Mouse (Mus musculus) ES-E14 (cell line): Measurements from ENCODE around the gene Hoxa6. TPM values are rescaled to one million over a fixed set of nuclear protein-coding genes. Genes with fewer than 3 reads are reported as not detected.

ENCODE experiments used
- DNase-seq: peaks from one replicate; pipeline ENCODE4 v3.0.0-alpha.2; 2013; ENCODE audit warnings: low read depth, low spot score
- H3K27ac ChIP-seq: 2 replicates; pipeline ENCODE4 v1.5.1; 2012; ENCODE audit warnings: low read depth, mild to moderate bottlenecking, low read length, moderate library complexity, mixed read lengths; ENCODE audit not compliant: poor library complexity, insufficient read depth, severe bottlenecking
- H3K36me3 ChIP-seq: 2 replicates; pipeline ENCODE4 v1.6.1; 2012; ENCODE audit warnings: mild to moderate bottlenecking, low read length, moderate library complexity, mixed read lengths; ENCODE audit not compliant: control insufficient read depth, poor library complexity, insufficient read depth, severe bottlenecking
- H3K4me1 ChIP-seq, 2 experiments: fragments of 150-350 bp in 1 of 2; sonication (generic) in 1 of 2; 2 replicates each; pipeline ENCODE4 v1.6.1; 2012; ENCODE audit warnings: low read length in 2 of 2, mild to moderate bottlenecking in 1 of 2, mixed read lengths in 1 of 2; ENCODE audit not compliant: control insufficient read depth in 2 of 2, insufficient read depth in 2 of 2, poor library complexity in 1 of 2
- H3K4me3 ChIP-seq, 2 experiments: fragments of 150-350 bp in 1 of 2; sonication (generic) in 1 of 2; 2 replicates each; pipeline ENCODE4 v1.5.1; 2012; ENCODE audit warnings: low read length in 2 of 2, low read depth in 1 of 2, mild to moderate bottlenecking in 1 of 2, mixed read lengths in 1 of 2; ENCODE audit not compliant: insufficient read depth in 1 of 2, poor library complexity in 1 of 2, severe bottlenecking in 1 of 2
- H3K9ac ChIP-seq: 2 replicates; pipeline ENCODE4 v1.6.1; 2012; ENCODE audit warnings: low read depth, mild to moderate bottlenecking, low read length, mixed read lengths; ENCODE audit not compliant: poor library complexity, insufficient read depth, severe bottlenecking
- H3K9me3 ChIP-seq: fragments of 150-350 bp; sonication (generic); 2 replicates; pipeline ENCODE4 v1.6.1; 2012; ENCODE audit warnings: low read depth, mild to moderate bottlenecking, low read length; ENCODE audit not compliant: control insufficient read depth, insufficient read depth
- CHD2 ChIP-seq: IDR thresholded peaks from 2 replicates; pipeline ENCODE4 v1.6.1; 2014; ENCODE audit warnings: mild to moderate bottlenecking, low read depth, low read length, inconsistent platforms
- HCFC1 ChIP-seq: IDR thresholded peaks from 2 replicates; pipeline ENCODE4 v1.6.1; 2012; ENCODE audit warnings: low read length, inconsistent platforms, borderline replicate concordance; ENCODE audit not compliant: insufficient read depth
- MAFK ChIP-seq: IDR thresholded peaks from 2 replicates; pipeline ENCODE4 v1.6.1; 2014; ENCODE audit warnings: mild to moderate bottlenecking, low read depth, low read length, inconsistent platforms; ENCODE audit not compliant: insufficient read depth
- ZC3H11A ChIP-seq: IDR thresholded peaks from 2 replicates; pipeline ENCODE4 v1.6.1; 2012; ENCODE audit warnings: low read depth, mild to moderate bottlenecking, inconsistent platforms, low read length, borderline replicate concordance
- ZNF384 ChIP-seq: IDR thresholded peaks from 2 replicates; pipeline ENCODE4 v1.6.1; 2012; ENCODE audit warnings: low read depth, low read length, inconsistent platforms
- in situ Hi-C, 2 experiments: fragments of 600-800 bp; cut with MboI; formaldehyde crosslinking; loops; one replicate each; pipeline ENCODE4 v1.15.1; 2025; ENCODE audit warnings: low sequenced_read_pairs in 2 of 2, inconsistent platforms in 1 of 2; ENCODE audit not compliant: unreplicated experiment in 2 of 2
- total RNA-seq: library from RNA; depleted of rRNA; stranded (reverse); fragments of 300-350 nt; gene quantifications from 2 replicates; pipeline ENCODE4 v1.2.3, GENCODE M21; 2012

Hoxa6 gene
- total RNA-seq, 1 experiment: not detected

GRCm38 (mm10) chr6:52171331-52171730 lies 37.2 kb downstream of the Hoxa6 start:
- Histone ChIP-seq H3K27ac (no peak overlapping the region), H3K4me1 (peaks cover under 1 to 3% of the 10 kb centered on the region in 2 experiments; a peak in 1 of 4 replicates), H3K9me3 (no peaks in the 10 kb centered on the region), H3K4me3 (no peak overlapping the region), H3K9ac (no peak overlapping the region), H3K36me3 (no peaks in the 10 kb centered on the region)
- no peak for DNase-seq
- in situ Hi-C loops: loop anchor here in 1 of 2 experiments (10.0 kb wide), 1 partner anchor 143 kb away; the partner anchor contains the start of gene Evx1
- TF ChIP-seq MAFK: no peak
- no peak for TF ChIP-seq ZC3H11A
- TF ChIP-seq ZNF384: no peak
- TF ChIP-seq CHD2: no peak
- no peak for TF ChIP-seq HCFC1

DNA sequence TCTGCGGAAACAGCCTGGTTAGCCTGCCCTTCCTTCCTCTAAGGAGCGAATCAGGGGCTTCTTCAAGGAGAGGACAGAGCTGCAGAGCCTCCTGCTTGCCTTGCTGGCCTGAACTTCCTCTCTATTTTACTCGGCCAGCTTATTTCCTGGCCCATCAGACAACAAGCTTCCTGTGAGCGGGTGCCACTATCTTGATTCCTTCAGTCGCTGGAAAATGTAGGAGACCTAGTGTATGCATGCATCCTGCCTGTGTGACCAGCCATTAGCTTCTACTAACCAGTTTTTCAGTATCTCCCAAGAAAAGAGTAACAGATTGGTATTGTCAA lies 37.7 kb downstream of the Hoxa6 start:
- TF ChIP-seq ZNF384: no peak
- no peak for TF ChIP-seq ZC3H11A
- TF ChIP-seq CHD2: no peak
- no peak for TF ChIP-seq MAFK
- TF ChIP-seq HCFC1: no peak
- H3K9me3 ChIP-seq: no peaks in the 10 kb centered on the region
- H3K9ac ChIP-seq: no peak overlapping the region
- no peak overlapping the region for H3K27ac ChIP-seq
- in situ Hi-C loops: loop anchor here in 1 of 2 experiments (10.0 kb wide), 1 partner anchor 144 kb away; the partner anchor contains the start of gene Evx1
- no peaks in the 10 kb centered on the region for H3K36me3 ChIP-seq
- peak overlapping the region in 1 of 2 experiments; percentile 32; a peak in 1 of 4 replicates for H3K4me3 ChIP-seq
- H3K4me1 ChIP-seq: peaks cover 0 to 3% of the 10 kb centered on the region in 2 experiments; a peak in 1 of 4 replicates
- DNase-seq: no peak

DNA sequence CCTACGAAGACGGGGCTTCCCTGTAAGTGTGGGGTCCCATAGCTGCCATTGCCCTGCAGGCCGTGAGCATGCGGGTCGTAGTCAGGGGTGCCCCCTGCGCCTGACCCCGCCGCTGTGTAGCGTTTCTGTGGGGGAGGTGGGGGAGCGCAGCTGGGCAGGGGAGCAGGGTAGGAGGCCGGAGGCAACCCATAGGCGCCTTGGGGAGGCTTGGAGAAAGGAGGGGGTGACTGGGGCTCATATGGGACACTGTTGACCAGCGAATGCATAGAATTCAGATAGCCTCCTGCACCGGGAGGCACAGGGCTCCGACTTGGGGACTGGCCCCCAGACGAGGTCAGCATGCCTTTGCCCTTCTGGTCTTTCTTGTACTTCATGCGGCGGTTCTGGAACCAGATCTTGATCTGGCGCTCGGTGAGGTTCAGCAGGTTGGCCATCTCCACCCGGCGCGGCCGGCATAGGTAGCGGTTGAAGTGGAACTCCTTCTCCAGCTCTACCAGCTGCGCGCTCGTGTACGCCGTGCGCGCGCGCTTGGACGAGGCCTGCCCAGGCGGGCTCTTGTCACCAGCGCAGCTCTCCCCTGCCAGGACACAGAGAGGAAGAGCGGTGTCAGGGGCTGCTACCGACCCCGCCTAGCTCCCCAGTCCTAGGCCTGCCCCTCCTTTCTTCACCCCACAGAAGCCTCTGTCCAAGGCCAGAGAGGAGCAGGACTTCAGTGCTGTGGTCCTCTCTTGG lies 38.2 kb downstream of the Hoxa6 start:
- Histone ChIP-seq H3K36me3 (no peaks in the 10 kb centered on the region), H3K4me3 (peak overlapping the region in 1 of 2 experiments; percentile 32; a peak in 1 of 4 replicates), H3K4me1 (peaks cover 0 to 3% of the 10 kb centered on the region in 2 experiments; a peak in 1 of 4 replicates), H3K9me3 (no peaks in the 10 kb centered on the region), H3K9ac (no peak overlapping the region), H3K27ac (no peak overlapping the region)
- in situ Hi-C loops: loop anchor here in 1 of 2 experiments (10.0 kb wide), 1 partner anchor 144 kb away; the partner anchor contains the start of gene Evx1
- no peak for DNase-seq
- TF ChIP-seq ZC3H11A (no peak), HCFC1 (no peak), MAFK (no peak), ZNF384 (no peak), CHD2 (no peak)

- Histone ChIP-seq H3K9me3 (no peaks in the 10 kb centered on the region), H3K36me3 (no peaks in the 10 kb centered on the region), H3K4me3 (no peak overlapping the region), H3K27ac (no peak overlapping the region), H3K4me1 (peaks cover 0 to 4% of the 10 kb centered on the region in 2 experiments; a peak in 1 of 4 replicates), H3K9ac (no peak overlapping the region)
- no peak for DNase-seq
- in situ Hi-C loops: loop anchor here (10.0 kb wide), 3 partner anchors 55 to 995 kb away; partner anchors contain the start of genes Evx1 (in 2 of the 2) and Hoxa7 (in 2 of the 2)
- TF ChIP-seq ZC3H11A: no peak
- no peak for TF ChIP-seq CHD2
- TF ChIP-seq ZNF384: no peak
- TF ChIP-seq HCFC1: no peak
- TF ChIP-seq MAFK: no peak
These were observed 38.9 kb downstream of the Hoxa6 start for GRCm38 (mm10) chr6:52169499-52170165.
